Mouse (Mus musculus): ENCODE measurements at regions not wholly inside any gene's neighbourhood (a gene's known extent, or its start where the extent isn't known, plus 50 kb on each side); places are given as distances from the start of the nearest gene placed in this dataset.

DNA sequence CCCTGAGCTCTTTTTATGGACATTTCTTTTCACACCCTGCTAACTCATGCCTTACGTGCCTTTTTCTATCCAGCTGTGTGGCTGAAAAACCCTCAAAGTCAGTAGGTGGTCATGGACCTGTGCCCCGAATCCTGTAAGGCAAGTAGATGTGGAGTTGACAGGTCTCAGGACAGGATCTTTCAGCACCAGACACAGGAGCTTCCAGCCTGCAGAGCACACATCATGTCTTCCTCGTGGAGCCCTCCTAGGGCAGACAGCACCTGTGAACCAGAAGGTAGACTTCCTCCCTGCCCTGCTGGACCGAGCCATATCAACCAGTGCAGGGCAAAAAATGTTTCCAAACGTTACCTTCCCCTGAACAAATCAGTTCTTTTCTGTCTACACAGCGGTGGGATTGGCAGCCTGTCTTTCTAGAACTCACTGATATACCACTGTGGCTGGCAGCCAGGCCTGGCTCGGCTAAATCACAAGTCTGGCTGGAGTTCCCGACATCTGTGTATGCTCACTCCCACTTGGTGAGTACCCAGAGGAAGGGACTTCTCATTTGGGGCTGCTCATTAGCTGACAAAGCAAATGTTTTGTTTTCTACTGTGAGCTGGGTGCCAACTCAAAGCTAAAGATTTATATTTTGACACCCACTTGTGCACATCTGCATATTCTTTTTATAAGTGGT, 336.0 kb downstream of the Foxa2 start:
- TF ChIP-seq EP300 (IDR thresholded peaks at IDR 0.05; ENCODE audit: low read depth), result no peak
- TF ChIP-seq CTCF (IDR thresholded peaks at IDR 0.05; ENCODE audit: low read depth), result no peak
- DNase-seq (ENCODE audit: low read depth in 3 of 3, low spot score in 3 of 3) (no peak), ATAC-seq (ENCODE audit: insufficient read depth) (no peak)
- no peaks in the 10 kb centered on the region for H3K9me3 ChIP-seq (ENCODE audit: control insufficient read depth, low read length)
- no peak overlapping the region for H3K9ac ChIP-seq (replicated peaks)
- H3K4me1 ChIP-seq (replicated peaks; ENCODE audit: control insufficient read depth in 2 of 2, insufficient read depth in 2 of 2, low read length in 1 of 2), result no peaks in the 10 kb centered on the region
- H3K27me3 ChIP-seq (ENCODE audit: control insufficient read depth, insufficient read depth, low read length), result no peaks in the 10 kb centered on the region
- H3K27ac ChIP-seq, result no peak overlapping the region
- H3K4me3 ChIP-seq (ENCODE audit: insufficient read depth in 1 of 2, low read depth in 2 of 2, low read length in 2 of 2), result no peak overlapping the region
- H3K4me2 ChIP-seq (ENCODE audit: low read depth), result no peak overlapping the region
- H3K36me3 ChIP-seq (replicated peaks; ENCODE audit: control insufficient read depth, insufficient read depth, low read depth), result no peaks in the 10 kb centered on the region
- WGBS (ENCODE audit: insufficient replicate concordance), result 49% methylated on average over 8 of the region's 8 CpGs

DNA sequence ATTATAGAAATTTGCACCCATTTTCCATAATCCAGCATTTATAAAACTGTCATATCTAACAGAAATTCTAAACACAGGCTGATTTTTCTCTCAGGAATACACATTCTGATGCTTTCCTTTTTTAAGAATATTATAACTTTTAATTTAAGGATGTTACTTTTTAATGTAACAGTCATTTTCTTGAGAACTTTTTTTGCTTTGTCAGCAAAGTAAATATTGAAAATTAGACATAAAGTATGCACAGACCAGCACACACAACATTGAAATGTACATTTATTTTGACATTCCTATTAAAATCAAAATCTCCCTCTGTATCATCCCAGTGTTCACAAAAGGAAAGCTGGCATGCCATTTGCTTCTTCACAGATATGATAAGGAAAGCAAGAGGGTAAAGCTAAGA, 337.0 kb downstream of the Foxa2 start:
- no peak for DNase-seq (ENCODE audit: low read depth in 3 of 3, low spot score in 3 of 3)
- TF ChIP-seq CTCF (IDR thresholded peaks at IDR 0.05; ENCODE audit: low read depth) (no peak), EP300 (IDR thresholded peaks at IDR 0.05; ENCODE audit: low read depth) (no peak)
- Histone ChIP-seq H3K27ac (no peak overlapping the region), H3K4me1 (replicated peaks; ENCODE audit: control insufficient read depth in 2 of 2, insufficient read depth in 2 of 2, low read length in 1 of 2) (no peaks in the 10 kb centered on the region), H3K4me2 (ENCODE audit: low read depth) (no peak overlapping the region), H3K9me3 (ENCODE audit: control insufficient read depth, low read length) (no peaks in the 10 kb centered on the region), H3K9ac (replicated peaks) (no peak overlapping the region), H3K4me3 (ENCODE audit: insufficient read depth in 1 of 2, low read depth in 2 of 2, low read length in 2 of 2) (no peak overlapping the region), H3K27me3 (ENCODE audit: control insufficient read depth, insufficient read depth, low read length) (no peaks in the 10 kb centered on the region), H3K36me3 (replicated peaks; ENCODE audit: control insufficient read depth, insufficient read depth, low read depth) (no peaks in the 10 kb centered on the region)
- ATAC-seq (ENCODE audit: insufficient read depth), result no peak

GRCm38 (mm10) chr2:147707156-147707555, 339.6 kb downstream of the Foxa2 start:
- H3K9ac ChIP-seq (replicated peaks), result no peak overlapping the region
- TF ChIP-seq EP300 (IDR thresholded peaks at IDR 0.05; ENCODE audit: low read depth), result no peak
- no peak for TF ChIP-seq CTCF (IDR thresholded peaks at IDR 0.05; ENCODE audit: low read depth)
- H3K4me1 ChIP-seq (replicated peaks; ENCODE audit: control insufficient read depth in 2 of 2, insufficient read depth in 2 of 2, low read length in 1 of 2), result no peaks in the 10 kb centered on the region
- H3K4me2 ChIP-seq (ENCODE audit: low read depth), result no peak overlapping the region
- H3K27me3 ChIP-seq (ENCODE audit: control insufficient read depth, insufficient read depth, low read length), result no peaks in the 10 kb centered on the region
- H3K4me3 ChIP-seq (ENCODE audit: insufficient read depth in 1 of 2, low read depth in 2 of 2, low read length in 2 of 2), result no peak overlapping the region
- ATAC-seq (ENCODE audit: insufficient read depth) (no peak), DNase-seq (ENCODE audit: low read depth in 3 of 3, low spot score in 3 of 3) (no peak)
- no peaks in the 10 kb centered on the region for H3K9me3 ChIP-seq (ENCODE audit: control insufficient read depth, low read length)
- no peaks in the 10 kb centered on the region for H3K36me3 ChIP-seq (replicated peaks; ENCODE audit: control insufficient read depth, insufficient read depth, low read depth)
- H3K27ac ChIP-seq, result no peak overlapping the region
- 67% methylated on average over 6 of the region's 6 CpGs for WGBS (ENCODE audit: insufficient replicate concordance)

- H3K4me3 ChIP-seq (ENCODE audit: insufficient read depth in 1 of 2, low read depth in 2 of 2, low read length in 2 of 2), result no peak overlapping the region
- H3K4me1 ChIP-seq (replicated peaks; ENCODE audit: control insufficient read depth in 2 of 2, insufficient read depth in 2 of 2, low read length in 1 of 2), result no peaks in the 10 kb centered on the region
- H3K9me3 ChIP-seq (ENCODE audit: control insufficient read depth, low read length), result no peaks in the 10 kb centered on the region
- H3K9ac ChIP-seq (replicated peaks), result no peak overlapping the region
- H3K27ac ChIP-seq, result no peak overlapping the region
- H3K27me3 ChIP-seq (ENCODE audit: control insufficient read depth, insufficient read depth, low read length), result no peaks in the 10 kb centered on the region
- whole genome bisulfite sequencing (ENCODE audit: insufficient replicate concordance), result 66% methylated on average over 10 of the region's 10 CpGs
- H3K4me2 ChIP-seq (ENCODE audit: low read depth), result no peak overlapping the region
- TF ChIP-seq EP300 (IDR thresholded peaks at IDR 0.05; ENCODE audit: low read depth), result no peak
- TF ChIP-seq CTCF (IDR thresholded peaks at IDR 0.05; ENCODE audit: low read depth), result no peak
- ATAC-seq (ENCODE audit: insufficient read depth), result no peak
- no peak for DNase-seq (ENCODE audit: low read depth in 3 of 3, low spot score in 3 of 3)
- H3K36me3 ChIP-seq (replicated peaks; ENCODE audit: control insufficient read depth, insufficient read depth, low read depth), result no peaks in the 10 kb centered on the region
Observed at GRCm38 (mm10) chr2:147703981-147704380, 342.3 kb downstream of the Pax1 start.

DNA sequence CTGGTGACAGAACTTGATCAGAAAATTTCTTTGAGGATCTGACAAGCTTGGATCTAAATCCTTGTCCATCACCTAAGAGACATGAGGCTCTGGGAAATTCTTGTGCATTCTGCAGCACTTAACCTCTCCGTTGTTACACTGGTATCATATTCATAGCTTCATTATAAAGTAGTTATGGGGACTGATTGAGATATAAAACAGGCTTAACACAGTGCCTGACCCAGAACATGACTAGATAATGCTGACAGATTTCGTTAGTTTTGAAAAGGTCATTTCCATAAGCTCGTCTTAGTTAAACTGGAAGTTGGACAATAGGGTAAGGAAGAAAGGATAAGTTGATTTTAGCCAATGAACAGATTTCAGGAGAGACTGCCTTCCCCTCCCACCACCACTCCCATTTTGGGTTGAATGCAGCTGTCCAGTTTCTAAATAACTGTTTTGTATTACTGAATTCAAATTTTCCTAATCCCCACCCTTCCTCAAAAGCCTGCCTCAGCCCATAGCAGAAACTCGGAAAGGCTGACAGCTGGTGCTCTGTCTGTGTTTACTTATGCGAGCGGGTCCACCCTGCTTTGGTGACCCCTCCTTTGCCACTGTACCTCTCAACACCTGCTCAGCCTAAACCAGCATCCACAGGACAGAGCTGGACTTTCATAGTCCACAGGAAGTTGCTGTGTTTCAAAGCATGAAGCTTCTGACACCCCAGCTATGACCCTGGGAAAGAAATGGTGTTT, 340.8 kb downstream of the Pax1 start:
- H3K4me1 ChIP-seq (replicated peaks; ENCODE audit: control insufficient read depth in 2 of 2, insufficient read depth in 2 of 2, low read length in 1 of 2), result no peaks in the 10 kb centered on the region
- ATAC-seq (ENCODE audit: insufficient read depth) (no peak), DNase-seq (ENCODE audit: low read depth in 3 of 3, low spot score in 3 of 3) (no peak)
- 52% methylated on average over 6 of the region's 6 CpGs for WGBS (ENCODE audit: insufficient replicate concordance)
- no peak overlapping the region for H3K27ac ChIP-seq
- no peaks in the 10 kb centered on the region for H3K9me3 ChIP-seq (ENCODE audit: control insufficient read depth, low read length)
- H3K9ac ChIP-seq (replicated peaks), result no peak overlapping the region
- no peak for TF ChIP-seq CTCF (IDR thresholded peaks at IDR 0.05; ENCODE audit: low read depth)
- H3K27me3 ChIP-seq (ENCODE audit: control insufficient read depth, insufficient read depth, low read length), result no peaks in the 10 kb centered on the region
- H3K36me3 ChIP-seq (replicated peaks; ENCODE audit: control insufficient read depth, insufficient read depth, low read depth), result no peaks in the 10 kb centered on the region
- no peak overlapping the region for H3K4me2 ChIP-seq (ENCODE audit: low read depth)
- no peak overlapping the region for H3K4me3 ChIP-seq (ENCODE audit: insufficient read depth in 1 of 2, low read depth in 2 of 2, low read length in 2 of 2)

All from liver, embryonic 14.5 days (tissue).